Mouse (Mus musculus) testis, adult 2 months (tissue): ENCODE data around the gene Opcml. TPM values are rescaled to one million over a fixed set of nuclear protein-coding genes. Genes with fewer than 3 reads are reported as not detected.

Experiments
- H3K27ac ChIP-seq: fragments of 200-500 bp; 2 replicates; pipeline ENCODE4 v1.5.1; 2012; ENCODE audit warnings: low read depth, low read length; ENCODE audit not compliant: control insufficient read depth, insufficient read depth
- H3K27me3 ChIP-seq: fragments of 200-500 bp; 2 replicates; pipeline ENCODE4 v1.6.1; 2012; ENCODE audit warnings: mild to moderate bottlenecking, low read length, moderate library complexity; ENCODE audit not compliant: control insufficient read depth, insufficient read depth
- H3K36me3 ChIP-seq: fragments of 200-500 bp; 2 replicates; pipeline ENCODE4 v1.6.1; 2012; ENCODE audit warnings: mild to moderate bottlenecking, low read length; ENCODE audit not compliant: control insufficient read depth, insufficient read depth
- H3K4me1 ChIP-seq: fragments of 200-500 bp; 2 replicates; pipeline ENCODE4 v1.6.1; 2012; ENCODE audit warnings: low read length; ENCODE audit not compliant: control insufficient read depth, insufficient read depth
- H3K4me3 ChIP-seq: fragments of 200-500 bp; 2 replicates; pipeline ENCODE4 v1.5.1; 2012; ENCODE audit warnings: low read depth, mild to moderate bottlenecking, low read length, moderate library complexity, mixed read lengths; ENCODE audit not compliant: control insufficient read depth
- CTCF ChIP-seq: fragments of 200-500 bp; IDR thresholded peaks from 2 replicates; pipeline ENCODE4 v1.5.1; 2012; ENCODE audit warnings: low read depth, mild to moderate bottlenecking, inconsistent platforms, low read length, moderate library complexity; ENCODE audit not compliant: control insufficient read depth, insufficient read depth, insufficient replicate concordance
- POLR2A ChIP-seq: fragments of 200-500 bp; IDR thresholded peaks from 2 replicates; pipeline ENCODE4 v1.6.1; 2012; ENCODE audit warnings: low read depth, mild to moderate bottlenecking, inconsistent platforms, low read length, moderate library complexity; ENCODE audit not compliant: control insufficient read depth
- polyA plus RNA-seq: library from polyadenylated mRNA; depleted of rRNA; stranded (reverse); fragments of >200 nt; gene quantifications from 2 replicates; pipeline ENCODE4 v1.2.3, GENCODE M21; 2012

The Opcml gene
- polyA plus RNA-seq, 1 experiment = 0.62 TPM

GRCm38 (mm10) chr9:28891611-28892010, 1101.0 kb downstream of the Opcml start:
- TF ChIP-seq POLR2A (no peak), CTCF (no peak)

GRCm38 (mm10) chr9:28903291-28903690, 1112.7 kb downstream of the Opcml start:
- TF ChIP-seq POLR2A = no peak
- TF ChIP-seq CTCF = no peak
- Histone ChIP-seq H3K27ac (no peak overlapping the region), H3K4me3 (no peak overlapping the region), H3K27me3 (no peaks in the 10 kb centered on the region), H3K4me1 (no peaks in the 10 kb centered on the region), H3K36me3 (no peaks in the 10 kb centered on the region)

More at GRCm38 (mm10) chr9:28891611-28892010, 1101.0 kb downstream of the Opcml start:
- Histone ChIP-seq H3K4me3 (no peak overlapping the region), H3K36me3 (no peaks in the 10 kb centered on the region), H3K27ac (no peak overlapping the region), H3K27me3 (no peaks in the 10 kb centered on the region), H3K4me1 (no peaks in the 10 kb centered on the region)

GRCm38 (mm10) chr9:28909738-28910137, 1119.2 kb downstream of the Opcml start:
- H3K4me1 ChIP-seq = no peaks in the 10 kb centered on the region
- TF ChIP-seq POLR2A = no peak
- no peak for TF ChIP-seq CTCF
- no peaks in the 10 kb centered on the region for H3K27me3 ChIP-seq
- H3K36me3 ChIP-seq = no peaks in the 10 kb centered on the region
- H3K27ac ChIP-seq = no peak overlapping the region
- no peak overlapping the region for H3K4me3 ChIP-seq

- Histone ChIP-seq H3K27me3 (no peaks in the 10 kb centered on the region), H3K4me1 (no peaks in the 10 kb centered on the region), H3K4me3 (no peak overlapping the region), H3K36me3 (no peaks in the 10 kb centered on the region), H3K27ac (no peak overlapping the region)
- TF ChIP-seq POLR2A (no peak), CTCF (no peak)
These were observed 1121.1 kb downstream of the Opcml start for GRCm38 (mm10) chr9:28911571-28912185.

GRCm38 (mm10) chr9:28932069-28932468, 1141.5 kb downstream of the Opcml start:
- no peaks in the 10 kb centered on the region for H3K36me3 ChIP-seq
- H3K27ac ChIP-seq = no peak overlapping the region
- H3K27me3 ChIP-seq = no peaks in the 10 kb centered on the region
- no peak overlapping the region for H3K4me3 ChIP-seq
- no peaks in the 10 kb centered on the region for H3K4me1 ChIP-seq
- TF ChIP-seq POLR2A (no peak), CTCF (no peak)

- TF ChIP-seq CTCF (no peak), POLR2A (no peak)
- no peaks in the 10 kb centered on the region for H3K4me1 ChIP-seq
- no peaks in the 10 kb centered on the region for H3K27me3 ChIP-seq
- no peak overlapping the region for H3K4me3 ChIP-seq
- no peaks in the 10 kb centered on the region for H3K36me3 ChIP-seq
- no peak overlapping the region for H3K27ac ChIP-seq
These were observed 1146.6 kb downstream of the Opcml start for GRCm38 (mm10) chr9:28937163-28937562.

- TF ChIP-seq CTCF (no peak), POLR2A (no peak)
- no peaks in the 10 kb centered on the region for H3K27me3 ChIP-seq
- no peak overlapping the region for H3K27ac ChIP-seq
- no peaks in the 10 kb centered on the region for H3K4me1 ChIP-seq
- H3K36me3 ChIP-seq = no peaks in the 10 kb centered on the region
- H3K4me3 ChIP-seq = no peak overlapping the region
These were observed 1147.4 kb downstream of the Opcml start for GRCm38 (mm10) chr9:28937980-28938379.

- H3K36me3 ChIP-seq = no peaks in the 10 kb centered on the region
- TF ChIP-seq POLR2A (no peak), CTCF (no peak)
- no peaks in the 10 kb centered on the region for H3K27me3 ChIP-seq
- H3K4me3 ChIP-seq = no peak overlapping the region
- H3K27ac ChIP-seq = no peak overlapping the region
- no peaks in the 10 kb centered on the region for H3K4me1 ChIP-seq
These were observed 1150.3 kb downstream of the Opcml start for GRCm38 (mm10) chr9:28940901-28941300.
